Mouse (Mus musculus): ENCODE results near the gene Fignl1. TPM values are rescaled to one million over a fixed set of nuclear protein-coding genes. Genes with fewer than 3 reads are reported as not detected.

Gene Fignl1
- polyA plus RNA-seq, 1 experiment = 10.6 TPM

DNA sequence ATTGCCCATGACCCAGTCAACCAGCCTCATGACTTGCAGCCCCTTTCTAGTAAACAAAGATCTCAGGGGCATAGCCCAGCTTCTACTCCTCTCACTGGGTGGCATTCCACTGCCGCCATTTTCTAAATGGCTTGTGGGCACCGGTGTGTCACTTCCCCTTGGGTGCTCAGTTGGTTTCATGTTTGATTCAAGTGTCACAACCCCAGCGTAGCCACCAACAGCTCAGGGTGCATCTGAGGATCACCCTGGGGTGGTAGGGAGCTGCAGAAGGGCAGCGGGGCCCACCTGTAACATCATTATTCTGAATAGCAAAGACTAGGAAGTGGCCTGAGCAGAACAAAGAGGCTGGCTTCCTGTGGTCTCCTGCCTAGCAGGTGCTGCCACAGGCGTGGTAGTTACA lies 57.7 kb downstream of the Fignl1 start:
- Histone ChIP-seq H3K4me1 (ENCODE audit: control insufficient read depth, insufficient read depth, low read length) (no peaks in the 10 kb centered on the region), H3K27ac (ENCODE audit: insufficient read depth, low read depth, low read length) (no peak overlapping the region), H3K4me3 (ENCODE audit: insufficient read depth, low read length) (no peak overlapping the region)
- no peak for TF ChIP-seq POLR2A (IDR thresholded peaks at IDR 0.05; ENCODE audit: borderline replicate concordance, low read depth, low read length)
- TF ChIP-seq CTCF (IDR thresholded peaks at IDR 0.05; ENCODE audit: low read depth, low read length) = no peak

GRCm38 (mm10) chr11:11744222-11744621 lies 64.5 kb downstream of the Fignl1 start:
- TF ChIP-seq POLR2A (IDR thresholded peaks at IDR 0.05; ENCODE audit: borderline replicate concordance, low read depth, low read length) = no peak
- no peak for TF ChIP-seq CTCF (IDR thresholded peaks at IDR 0.05; ENCODE audit: low read depth, low read length)
- Histone ChIP-seq H3K4me3 (ENCODE audit: insufficient read depth, low read length) (no peak overlapping the region), H3K27ac (ENCODE audit: insufficient read depth, low read depth, low read length) (no peak overlapping the region), H3K4me1 (ENCODE audit: control insufficient read depth, insufficient read depth, low read length) (no peaks in the 10 kb centered on the region)

DNA sequence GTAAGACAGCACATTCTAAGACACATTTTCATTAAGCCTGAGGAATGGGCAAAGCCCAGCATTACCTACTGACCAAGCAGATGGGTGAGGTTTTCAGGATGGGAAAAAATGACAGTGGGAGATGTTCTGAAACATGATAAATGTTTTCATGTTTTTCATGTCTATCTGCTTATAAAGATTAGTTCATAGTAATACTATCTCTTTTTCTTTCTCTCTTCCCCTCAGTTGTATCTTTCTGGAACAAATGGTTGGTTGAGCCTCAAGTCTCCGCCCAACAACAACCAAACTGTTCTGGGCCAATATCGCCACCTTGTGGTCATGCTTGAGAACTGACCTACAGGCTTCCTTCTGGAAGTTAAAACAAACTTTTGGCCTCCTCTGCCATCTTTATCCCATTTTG lies 66.1 kb downstream of the Fignl1 start:
- Histone ChIP-seq H3K27ac (ENCODE audit: insufficient read depth, low read depth, low read length) (no peak overlapping the region), H3K4me3 (ENCODE audit: insufficient read depth, low read length) (no peak overlapping the region), H3K4me1 (ENCODE audit: control insufficient read depth, insufficient read depth, low read length) (no peaks in the 10 kb centered on the region)
- TF ChIP-seq POLR2A (IDR thresholded peaks at IDR 0.05; ENCODE audit: borderline replicate concordance, low read depth, low read length) = no peak
- peak; percentile 29; the same call in 1 of the 2 replicates for TF ChIP-seq CTCF (IDR thresholded peaks at IDR 0.05; ENCODE audit: low read depth, low read length)

GRCm38 (mm10) chr11:11741574-11741973 lies 67.2 kb downstream of the Fignl1 start:
- no peak for TF ChIP-seq CTCF (IDR thresholded peaks at IDR 0.05; ENCODE audit: low read depth, low read length)
- no peak for TF ChIP-seq POLR2A (IDR thresholded peaks at IDR 0.05; ENCODE audit: borderline replicate concordance, low read depth, low read length)
- H3K4me3 ChIP-seq (ENCODE audit: insufficient read depth, low read length) = no peak overlapping the region
- H3K4me1 ChIP-seq (ENCODE audit: control insufficient read depth, insufficient read depth, low read length) = no peaks in the 10 kb centered on the region
- no peak overlapping the region for H3K27ac ChIP-seq (ENCODE audit: insufficient read depth, low read depth, low read length)

- no peak for TF ChIP-seq POLR2A (IDR thresholded peaks at IDR 0.05; ENCODE audit: borderline replicate concordance, low read depth, low read length)
- TF ChIP-seq CTCF (IDR thresholded peaks at IDR 0.05; ENCODE audit: low read depth, low read length) = no peak
- Histone ChIP-seq H3K4me3 (ENCODE audit: insufficient read depth, low read length) (no peak overlapping the region), H3K4me1 (ENCODE audit: control insufficient read depth, insufficient read depth, low read length) (no peaks in the 10 kb centered on the region), H3K27ac (ENCODE audit: insufficient read depth, low read depth, low read length) (no peak overlapping the region)
Measured at GRCm38 (mm10) chr11:11740603-11741002, 68.2 kb downstream of the Fignl1 start.

DNA sequence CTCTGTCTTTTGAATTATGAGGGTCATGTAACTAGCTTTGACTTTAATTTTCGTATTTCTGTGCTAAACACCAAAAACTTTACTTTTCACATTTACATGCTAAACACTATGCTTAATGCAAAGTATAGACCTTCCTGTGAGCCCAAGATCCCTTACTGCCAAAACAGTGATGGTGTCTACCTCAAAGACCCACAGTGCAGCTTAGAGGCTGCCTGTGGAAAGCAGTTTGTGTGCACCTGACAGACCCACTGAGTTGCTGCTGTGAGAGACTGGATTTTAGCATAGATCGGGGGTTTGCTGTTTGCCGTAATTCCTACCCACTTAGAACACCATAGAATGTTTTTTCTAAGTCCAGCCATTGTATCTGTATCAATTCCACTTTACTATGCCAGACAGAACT lies 69.7 kb downstream of the Fignl1 start:
- no peak overlapping the region for H3K4me3 ChIP-seq (ENCODE audit: insufficient read depth, low read length)
- no peaks in the 10 kb centered on the region for H3K4me1 ChIP-seq (ENCODE audit: control insufficient read depth, insufficient read depth, low read length)
- no peak overlapping the region for H3K27ac ChIP-seq (ENCODE audit: insufficient read depth, low read depth, low read length)
- TF ChIP-seq POLR2A (IDR thresholded peaks at IDR 0.05; ENCODE audit: borderline replicate concordance, low read depth, low read length) = no peak
- TF ChIP-seq CTCF (IDR thresholded peaks at IDR 0.05; ENCODE audit: low read depth, low read length) = no peak

GRCm38 (mm10) chr11:11737562-11737961 lies 71.2 kb downstream of the Fignl1 start:
- H3K4me3 ChIP-seq (ENCODE audit: insufficient read depth, low read length) = no peak overlapping the region
- peaks cover 4% of the 10 kb centered on the region; the same call in 1 of the 2 replicates for H3K4me1 ChIP-seq (ENCODE audit: control insufficient read depth, insufficient read depth, low read length)
- no peak overlapping the region for H3K27ac ChIP-seq (ENCODE audit: insufficient read depth, low read depth, low read length)
- TF ChIP-seq POLR2A (IDR thresholded peaks at IDR 0.05; ENCODE audit: borderline replicate concordance, low read depth, low read length) = no peak
- TF ChIP-seq CTCF (IDR thresholded peaks at IDR 0.05; ENCODE audit: low read depth, low read length) = no peak

Other genes starting within 250 kb of the Fignl1 start
- gene 4930512M02Rik, start 181.1 kb downstream of the Fignl1 start, polyA plus RNA-seq (2012; ENCODE audit: insufficient read depth, insufficient read length, missing spikeins) = not detected in 2 replicates
- gene Ikzf1, start 124.0 kb downstream of the Fignl1 start, polyA plus RNA-seq (2012; ENCODE audit: insufficient read depth, insufficient read length, missing spikeins) = 49.9 and 55.8 TPM in 2 replicates
- gene Ddc, start 89.2 kb upstream of the Fignl1 start, polyA plus RNA-seq (2012; ENCODE audit: insufficient read depth, insufficient read length, missing spikeins) = not detected in 2 replicates
- 0.69 and 0.74 TPM in 2 replicates for gene Grb10, start 229.7 kb upstream of the Fignl1 start, polyA plus RNA-seq (2012; ENCODE audit: insufficient read depth, insufficient read length, missing spikeins)

All from bone marrow macrophage, adult 2 months (primary cell).